Mouse (Mus musculus): ENCODE measurements around the gene 4930444G20Rik. TPM values are rescaled to one million over a fixed set of nuclear protein-coding genes. Genes with fewer than 3 reads are reported as not detected.

Gene 4930444G20Rik
- total RNA-seq (2023): not detected

DNA sequence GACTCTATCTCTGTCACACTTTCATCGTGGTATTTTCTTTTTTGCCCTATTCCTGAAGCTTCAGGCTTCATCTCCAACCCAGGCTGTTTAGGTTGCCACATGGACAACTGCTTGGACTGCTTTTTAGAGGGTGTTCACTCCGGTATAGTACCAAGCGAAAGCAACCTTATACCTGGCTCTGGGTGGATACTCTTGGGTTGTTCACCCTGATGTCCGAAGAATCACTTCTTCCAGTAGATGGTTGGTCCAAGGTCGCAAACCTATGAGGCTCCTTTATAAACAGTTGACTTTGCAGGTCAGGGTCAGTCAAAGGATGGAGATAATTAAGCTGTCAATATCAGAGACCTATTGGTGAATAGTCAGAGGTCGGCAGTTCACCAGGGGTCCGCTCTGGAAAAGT, at the start of gene 4930444G20Rik:
4930444G20Rik (minus strand) TSS at position 101 of the 400 bp plus-strand sequence.

Other genes with a start within 250 kb of the 4930444G20Rik start
- gene Sgk1, start 185.9 kb downstream of the 4930444G20Rik start, total RNA-seq (2023): 100 to 1,000 TPM; 250 to 320 TPM
- 10 to 100 TPM; 25.3 to 42.4 TPM for gene E030030I06Rik, start 81.2 kb upstream of the 4930444G20Rik start, total RNA-seq (2023)
- not detected for gene Raet1e, start 90.5 kb upstream of the 4930444G20Rik start, total RNA-seq (2023)
- gene H60b, start 90.5 kb upstream of the 4930444G20Rik start, total RNA-seq (2023): not detected